Mouse (Mus musculus): Measurements from ENCODE around the gene Vwa8. TPM values are rescaled to one million over a fixed set of nuclear protein-coding genes. Genes with fewer than 3 reads are reported as not detected.

Vwa8 gene
- total RNA-seq, 1 experiment from 2014 or later = 8.4 TPM

GRCm38 (mm10) chr14:79157451-79158218 is 308.8 kb downstream of the Vwa8 start:
- ATAC-seq (replicated peaks; ENCODE audit: insufficient number of reproducible peaks, low FRiP score, low TSS enrichment, poor library complexity, severe bottlenecking) = no peak

- ATAC-seq (replicated peaks; ENCODE audit: insufficient number of reproducible peaks, low FRiP score, low TSS enrichment, poor library complexity, severe bottlenecking) = no peak
Observed at GRCm38 (mm10) chr14:79158219-79158521, 309.3 kb downstream of the Vwa8 start.

- ATAC-seq (replicated peaks; ENCODE audit: insufficient number of reproducible peaks, low FRiP score, low TSS enrichment, poor library complexity, severe bottlenecking) = no peak
Observed at GRCm38 (mm10) chr14:79158673-79159200, 309.9 kb downstream of the Vwa8 start.

- ATAC-seq (replicated peaks; ENCODE audit: insufficient number of reproducible peaks, low FRiP score, low TSS enrichment, poor library complexity, severe bottlenecking) = no peak
Observed at GRCm38 (mm10) chr14:79159451-79159850, 310.6 kb downstream of the Vwa8 start.

DNA sequence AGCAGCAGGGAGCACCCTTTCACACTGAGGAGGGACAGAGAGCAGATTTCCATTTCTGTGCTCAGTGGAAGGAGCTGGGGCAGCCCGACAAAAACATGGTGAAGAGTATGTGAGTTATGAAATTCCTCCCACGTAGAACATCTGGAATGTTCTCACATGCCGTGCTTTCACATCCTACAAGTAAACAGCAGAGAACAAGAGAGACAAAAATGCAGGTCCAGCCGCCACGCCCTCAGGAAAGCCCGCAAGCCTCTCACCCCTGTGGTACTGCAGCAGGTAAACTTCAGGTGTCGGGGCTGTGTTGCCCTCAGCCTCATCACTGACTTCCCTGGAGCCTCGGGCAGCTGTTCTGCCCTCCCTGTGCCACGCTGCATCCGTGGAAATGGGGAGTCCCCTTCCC is 311.6 kb downstream of the Vwa8 start:
- no peak for ATAC-seq (replicated peaks; ENCODE audit: insufficient number of reproducible peaks, low FRiP score, low TSS enrichment, poor library complexity, severe bottlenecking)

GRCm38 (mm10) chr14:79160966-79161365 is 312.1 kb downstream of the Vwa8 start:
- ATAC-seq (replicated peaks; ENCODE audit: insufficient number of reproducible peaks, low FRiP score, low TSS enrichment, poor library complexity, severe bottlenecking) = no peak

GRCm38 (mm10) chr14:79161741-79162140 is 312.9 kb downstream of the Vwa8 start:
- no peak for ATAC-seq (replicated peaks; ENCODE audit: insufficient number of reproducible peaks, low FRiP score, low TSS enrichment, poor library complexity, severe bottlenecking)

DNA sequence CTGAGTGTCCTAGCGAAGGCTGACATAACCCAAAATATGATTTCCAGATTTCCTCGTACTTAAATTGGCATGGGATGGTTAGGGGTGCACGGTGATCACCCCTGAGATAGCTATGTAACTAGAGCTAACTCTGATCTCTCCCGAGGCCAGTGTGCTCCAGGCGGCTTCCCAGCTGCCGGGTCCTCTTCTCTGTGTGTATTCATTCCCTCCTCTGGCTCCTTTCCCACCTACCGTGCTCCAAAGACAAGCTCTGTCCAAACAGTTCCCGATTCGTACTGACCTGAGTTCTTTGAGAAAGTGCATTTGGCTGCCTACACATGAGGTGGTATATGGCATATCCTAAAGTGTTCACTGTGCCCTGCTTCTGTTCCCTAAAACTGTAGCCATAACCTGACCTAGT is 313.8 kb downstream of the Vwa8 start:
- ATAC-seq (replicated peaks; ENCODE audit: insufficient number of reproducible peaks, low FRiP score, low TSS enrichment, poor library complexity, severe bottlenecking) = no peak

GRCm38 (mm10) chr14:79164334-79164733 is 315.5 kb downstream of the Vwa8 start:
- ATAC-seq (replicated peaks; ENCODE audit: insufficient number of reproducible peaks, low FRiP score, low TSS enrichment, poor library complexity, severe bottlenecking) = no peak

DNA sequence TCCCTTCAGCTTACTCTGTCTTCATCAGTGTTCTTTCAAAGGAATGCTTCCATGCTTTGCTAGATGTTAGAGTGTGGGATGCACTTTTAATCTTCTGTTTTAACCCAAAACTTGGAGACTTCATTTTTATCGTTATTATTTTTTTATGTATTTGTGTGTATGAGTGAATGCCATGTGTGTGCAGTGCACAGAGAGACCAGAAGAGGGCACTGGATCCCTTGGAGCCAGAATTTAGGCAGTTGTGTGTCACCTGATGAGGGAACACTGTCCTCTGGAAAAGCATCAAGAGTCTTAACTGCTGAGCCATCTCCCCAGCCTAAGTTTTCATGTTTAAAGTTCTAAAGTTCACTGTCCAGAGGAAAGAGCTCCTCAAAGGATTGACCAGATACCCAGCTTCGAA is 316.1 kb downstream of the Vwa8 start:
- ATAC-seq (replicated peaks; ENCODE audit: insufficient number of reproducible peaks, low FRiP score, low TSS enrichment, poor library complexity, severe bottlenecking) = no peak

GRCm38 (mm10) chr14:79174526-79174925 is 325.7 kb downstream of the Vwa8 start:
- ATAC-seq (replicated peaks; ENCODE audit: insufficient number of reproducible peaks, low FRiP score, low TSS enrichment, poor library complexity, severe bottlenecking) = no peak

DNA sequence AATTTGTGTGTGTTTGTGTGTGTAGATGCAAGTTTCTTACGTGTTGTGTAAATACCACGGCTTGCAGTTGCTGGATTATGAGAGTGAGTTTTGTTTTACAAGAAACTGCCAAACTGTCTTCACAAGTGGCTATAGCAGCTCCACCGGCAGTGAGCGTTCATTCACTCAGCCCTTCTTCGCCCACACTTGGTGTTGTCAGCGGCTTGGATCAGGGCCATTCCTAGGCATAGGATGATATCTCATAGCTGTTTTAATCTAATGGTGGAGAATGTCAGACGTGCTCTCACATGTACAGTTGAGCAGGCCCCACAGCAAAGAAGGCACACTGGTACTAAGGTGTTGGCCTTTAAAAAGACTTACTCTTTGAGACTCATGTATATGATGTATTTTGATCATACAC is 328.9 kb downstream of the Vwa8 start:
- no peak for ATAC-seq (replicated peaks; ENCODE audit: insufficient number of reproducible peaks, low FRiP score, low TSS enrichment, poor library complexity, severe bottlenecking)

- no peak for ATAC-seq (replicated peaks; ENCODE audit: insufficient number of reproducible peaks, low FRiP score, low TSS enrichment, poor library complexity, severe bottlenecking)
Observed at GRCm38 (mm10) chr14:79178247-79178646, 329.4 kb downstream of the Vwa8 start.

DNA sequence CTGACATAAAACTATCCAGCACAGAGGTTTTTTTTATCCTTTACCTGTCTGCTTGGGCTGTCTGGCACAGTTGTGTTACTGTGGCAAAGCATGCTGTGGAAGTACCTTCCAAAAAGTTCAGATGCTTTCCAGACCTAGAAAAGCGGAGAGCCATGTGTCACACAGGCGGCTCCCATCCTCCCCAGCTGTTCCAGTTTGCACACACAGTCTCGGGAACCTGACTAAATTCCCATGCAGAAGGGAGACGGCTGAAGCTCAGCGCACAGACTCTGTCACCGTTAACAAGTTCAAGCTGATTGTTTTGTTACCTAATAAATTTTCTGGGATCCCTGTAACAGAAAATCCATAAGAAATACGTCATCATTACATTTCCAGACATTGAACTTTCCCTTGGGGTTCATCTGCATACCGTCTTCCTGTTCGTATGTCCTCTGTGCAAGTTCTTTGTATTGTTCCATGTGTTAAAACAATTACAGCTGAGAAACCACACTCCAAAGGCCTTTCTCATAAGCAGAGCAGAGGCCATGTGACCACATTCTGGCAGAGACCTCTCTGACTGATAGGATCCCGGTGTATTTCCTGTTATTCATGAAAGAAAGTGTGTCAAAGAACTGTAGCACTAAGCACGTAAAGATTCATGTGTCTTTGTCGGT is 331.4 kb downstream of the Vwa8 start:
- no peak for ATAC-seq (replicated peaks; ENCODE audit: insufficient number of reproducible peaks, low FRiP score, low TSS enrichment, poor library complexity, severe bottlenecking)

DNA sequence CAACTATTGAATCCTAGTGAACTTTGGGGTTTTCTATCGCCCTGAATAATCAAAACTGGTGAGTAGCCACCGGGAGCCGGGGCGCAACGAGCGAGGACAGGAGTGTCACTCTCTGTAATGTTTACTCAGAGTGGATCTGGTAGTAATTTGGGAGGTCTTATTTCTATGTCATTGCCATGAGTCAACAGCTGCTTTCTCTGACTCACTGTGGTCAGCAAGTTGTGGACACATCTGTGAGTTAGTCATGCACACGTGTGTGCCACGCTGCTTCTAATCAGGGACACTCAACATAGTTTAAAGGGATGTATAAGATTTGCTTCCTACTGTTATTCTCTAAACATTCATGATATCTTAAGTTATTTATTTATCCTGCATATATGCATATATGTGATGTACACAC is 332.9 kb downstream of the Vwa8 start:
- no peak for ATAC-seq (replicated peaks; ENCODE audit: insufficient number of reproducible peaks, low FRiP score, low TSS enrichment, poor library complexity, severe bottlenecking)

DNA sequence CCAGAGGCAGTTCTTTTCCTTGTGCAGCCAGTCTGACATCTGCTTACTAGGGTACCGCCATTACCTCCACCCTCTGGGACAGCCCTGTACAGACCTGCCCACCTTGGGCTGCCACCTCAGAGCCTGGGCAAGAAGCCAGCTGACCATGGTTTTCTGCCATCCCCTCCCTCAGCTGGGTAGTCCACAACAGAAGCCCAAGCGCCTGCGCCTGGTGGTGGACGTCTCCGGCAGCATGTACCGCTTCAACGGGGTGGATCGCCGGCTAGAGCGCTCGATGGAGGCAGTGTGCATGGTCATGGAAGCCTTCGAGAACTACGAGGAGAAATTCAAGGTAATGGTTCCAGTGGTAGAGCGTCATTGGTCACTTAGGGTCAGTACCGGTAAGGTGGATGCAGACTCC is 333.9 kb downstream of the Vwa8 start:
- no peak for ATAC-seq (replicated peaks; ENCODE audit: insufficient number of reproducible peaks, low FRiP score, low TSS enrichment, poor library complexity, severe bottlenecking)

DNA sequence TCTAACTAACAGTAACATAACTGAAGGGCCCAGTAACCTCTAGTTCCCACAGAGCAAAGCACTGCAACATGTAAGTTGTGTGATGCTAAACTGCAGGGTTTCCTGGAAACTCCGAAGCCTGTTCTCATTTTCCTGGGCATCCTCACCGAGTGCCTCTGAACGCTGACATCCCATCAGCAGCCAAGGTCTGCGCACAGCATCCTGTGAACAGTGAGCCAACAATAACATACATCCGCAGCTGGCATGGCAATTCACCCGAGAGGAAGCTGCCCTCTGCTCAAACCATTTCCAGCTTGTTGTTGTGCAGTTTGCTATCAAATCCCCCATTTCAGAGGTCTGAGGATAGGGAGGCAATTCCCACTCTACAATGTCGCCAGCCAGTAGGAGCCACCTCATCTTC is 334.4 kb downstream of the Vwa8 start:
- ATAC-seq (replicated peaks; ENCODE audit: insufficient number of reproducible peaks, low FRiP score, low TSS enrichment, poor library complexity, severe bottlenecking) = no peak

- ATAC-seq (replicated peaks; ENCODE audit: insufficient number of reproducible peaks, low FRiP score, low TSS enrichment, poor library complexity, severe bottlenecking) = no peak
Observed at GRCm38 (mm10) chr14:79184071-79184470, 335.2 kb downstream of the Vwa8 start.

- no peak for ATAC-seq (replicated peaks; ENCODE audit: insufficient number of reproducible peaks, low FRiP score, low TSS enrichment, poor library complexity, severe bottlenecking)
Observed at GRCm38 (mm10) chr14:79185018-79185685, 336.3 kb downstream of the Vwa8 start.

DNA sequence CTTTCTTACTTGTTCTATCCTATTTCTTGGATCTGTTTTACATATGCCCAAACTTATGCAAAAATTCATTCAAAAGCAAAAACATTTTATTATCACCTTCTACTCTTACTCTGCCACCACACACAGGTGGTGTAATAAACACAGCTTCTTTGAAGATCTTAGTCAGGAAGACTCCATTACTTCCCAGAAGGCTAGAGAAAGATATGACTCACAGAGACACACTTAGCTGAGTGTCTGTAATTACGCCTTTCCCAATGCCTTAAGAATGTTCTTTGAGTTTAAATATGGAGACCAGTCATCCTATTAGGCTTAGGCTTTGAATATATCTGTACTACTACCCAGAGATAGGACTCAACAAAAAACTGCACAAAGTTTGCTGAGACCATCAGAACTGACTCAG is 338.1 kb downstream of the Vwa8 start:
- no peak for ATAC-seq (replicated peaks; ENCODE audit: insufficient number of reproducible peaks, low FRiP score, low TSS enrichment, poor library complexity, severe bottlenecking)

Measured in monocyte, adult 5-6 weeks (primary cell).